In genomic region chr6:84422946-84423345, GRCm38 (mm10) we compare ENCODE assay signal across 27 mouse cellular contexts.
DNase-seq lines count a peak whose midpoint lies in the region; ATAC-seq lines count a peak whose summit lies in the region.
"Had no signal": no experiment of that assay in that cellular context is flagged by ENCODE, and none has a peak within 500 bp of the region (broad histone marks: within the 10 kb centered on the region; RNA-seq: fewer than 3 reads in every experiment).

No protein-coding gene starts in this region.

- DNase-seq in 3134 (ENCODE audit: extremely low read depth, insufficient read length, low spot score) (peak; percentile 7), NIH3T3 (ENCODE audit: low read depth) (peak; percentile 35)
- DNase-seq in embryonic facial prominence, embryonic 10.5 days (ENCODE audit: low spot score) = no peak
- DNase-seq in fibroblast of lung, adult 2 months (ENCODE audit: low read depth) = peak; percentile 70
- no peak for DNase-seq in ovary, postnatal 10 days (ENCODE audit: low spot score)
- DNase-seq in gastrocnemius, postnatal 14 days = no peak
- DNase-seq: adrenal gland, adult 8-10 months; adrenal gland, postnatal 25 days; cerebellum, adult 18-20 months; cerebellum, adult 9-10 months; cerebellum, postnatal 14 days; heart, adult 18-20 months; heart, postnatal 10 days; heart, postnatal 36 days; kidney, adult 18-20 months had no signal

- H3K4me3 ChIP-seq in embryonic facial prominence, embryonic 10.5 days = no peak overlapping the region
- no peak overlapping the region for H3K4me3 ChIP-seq in hindbrain, embryonic 13.5 days
- H3K4me3 ChIP-seq: forebrain, embryonic 15.5 days; heart, embryonic 12.5 days; heart, embryonic 15.5 days; hindbrain, embryonic 10.5 days had no signal

- 0 out of 2 replicates have a peak overlapping the region, but pooled peaks have one; percentile 11 for H3K27ac ChIP-seq in embryonic facial prominence, embryonic 10.5 days (replicated peaks)
- H3K27ac ChIP-seq in hindbrain, embryonic 13.5 days = no peak overlapping the region
- H3K27ac ChIP-seq: forebrain, embryonic 15.5 days; heart, embryonic 15.5 days; hindbrain, embryonic 10.5 days; hindbrain, embryonic 14.5 days; hindbrain, postnatal 0 days had no signal

- no peaks in the 10 kb centered on the region for H3K27me3 ChIP-seq in embryonic facial prominence, embryonic 10.5 days (replicated peaks; ENCODE audit: low read depth, poor library complexity, severe bottlenecking)
- peaks cover 3% of the 10 kb centered on the region; the same call in 1 of the 2 replicates for H3K27me3 ChIP-seq in hindbrain, embryonic 13.5 days
- H3K27me3 ChIP-seq: forebrain, embryonic 15.5 days had no signal

- intact Hi-C loops in gastrocnemius, postnatal 14 days (cut with DNase I; ENCODE audit: low total_unique reads) = no loop called here

- H3K9ac ChIP-seq in hindbrain, embryonic 13.5 days = no peak overlapping the region
- H3K9ac ChIP-seq: forebrain, embryonic 15.5 days; heart, embryonic 12.5 days; heart, embryonic 15.5 days; hindbrain, embryonic 14.5 days had no signal

- ATAC-seq in hindbrain, embryonic 13.5 days (ENCODE audit: low FRiP score) = no peak
- ATAC-seq: activated CD4-positive, CD25-positive, alpha-beta regulatory T cell, adult 4 months; CD4-positive, CD25-positive, alpha-beta regulatory T cell, adult 4 months; forebrain, embryonic 15.5 days; hindbrain, postnatal 0 days; inflammation-experienced regulatory T-cells, adult 6 months; intestine, embryonic 16.5 days; Patski had no signal

- peaks cover 38% of the 10 kb centered on the region for H3K4me1 ChIP-seq in embryonic facial prominence, embryonic 10.5 days
- no peaks in the 10 kb centered on the region for H3K4me1 ChIP-seq in hindbrain, embryonic 13.5 days (replicated peaks)
- H3K4me1 ChIP-seq: forebrain, embryonic 15.5 days; heart, embryonic 12.5 days; heart, embryonic 15.5 days had no signal

- no peak overlapping the region for H3K4me2 ChIP-seq in hindbrain, embryonic 13.5 days
- H3K4me2 ChIP-seq: forebrain, embryonic 15.5 days; heart, embryonic 12.5 days; heart, embryonic 15.5 days; hindbrain, embryonic 14.5 days had no signal

- H3K9me3 ChIP-seq in embryonic facial prominence, embryonic 10.5 days = no peaks in the 10 kb centered on the region
- H3K9me3 ChIP-seq in hindbrain, embryonic 13.5 days = no peaks in the 10 kb centered on the region
- H3K9me3 ChIP-seq: forebrain, embryonic 15.5 days; heart, embryonic 12.5 days; heart, embryonic 15.5 days; hindbrain, embryonic 10.5 days had no signal

- H3K36me3 ChIP-seq in embryonic facial prominence, embryonic 10.5 days (replicated peaks) = no peaks in the 10 kb centered on the region
- no peaks in the 10 kb centered on the region for H3K36me3 ChIP-seq in hindbrain, embryonic 13.5 days
- H3K36me3 ChIP-seq: forebrain, embryonic 15.5 days; heart, embryonic 12.5 days; heart, embryonic 15.5 days; hindbrain, embryonic 10.5 days had no signal

- WGBS in embryonic facial prominence, embryonic 10.5 days = 53% methylated on average over 3 of the region's 3 CpGs
- 67% methylated on average over 3 of the region's 3 CpGs for WGBS in hindbrain, embryonic 13.5 days

Comparison
In these comparisons a context has a peak if more than half of its experiments do, and no peak if none do; other contexts are left out.
1. DNase-seq: peak in 3134 (single experiment), NIH3T3 (single experiment) and fibroblast of lung, adult 2 months (single experiment); none in embryonic facial prominence, embryonic 10.5 days (single experiment), ovary, postnatal 10 days (single experiment) and gastrocnemius, postnatal 14 days (single experiment).